Mouse (Mus musculus): ENCODE measurements around the gene Gm11555.

GRCm38 (mm10) chr11:99620335-99620734 is 29.7 kb downstream of the Gm11555 start, which contains the start of gene Gm11562:
- TF ChIP-seq CTCF (IDR thresholded peaks at IDR 0.05; ENCODE audit: extremely low read depth, insufficient read depth, insufficient read length, insufficient replicate concordance) (no peak), POLR2A (IDR thresholded peaks at IDR 0.05; ENCODE audit: low read depth, low read length) (no peak)

Measured in spleen, adult 2 months (tissue).